Mouse (Mus musculus): ENCODE results near the gene Pfkp. TPM values are rescaled to one million over a fixed set of nuclear protein-coding genes. Genes with fewer than 3 reads are reported as not detected.

Pfkp gene
- polyA plus RNA-seq, 1 experiment from 2014 or later: 26.8 TPM

DNA sequence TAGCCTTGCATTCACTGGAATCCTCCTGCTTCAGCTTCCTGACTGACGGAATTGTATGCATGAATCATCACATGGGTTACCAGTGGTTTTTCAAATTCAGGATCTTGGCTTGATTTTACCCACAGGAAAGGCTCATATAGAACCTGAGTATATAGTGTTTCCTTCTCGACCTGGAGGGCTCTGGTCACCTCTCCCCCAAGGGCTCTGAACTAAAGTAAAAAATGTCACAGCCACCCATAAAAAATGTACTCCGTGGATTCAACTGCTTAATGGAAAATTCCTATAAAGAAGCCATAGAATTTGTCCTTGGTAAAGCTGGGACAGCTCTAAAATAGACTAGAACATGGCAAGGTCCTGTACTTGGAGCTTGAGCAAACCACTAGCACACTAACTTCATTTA, 20.3 kb downstream of the Pfkp start:
- WGBS: 80% methylated on average over 3 of the region's 3 CpGs
- Histone ChIP-seq H3K36me3 (no peaks in the 10 kb centered on the region), H3K4me3 (replicated peaks) (no peak overlapping the region), H3K27ac (replicated peaks) (no peak overlapping the region), H3K4me1 (peaks cover 5% of the 10 kb centered on the region), H3K4me2 (replicated peaks) (no peak overlapping the region), H3K9ac (no peak overlapping the region), H3K27me3 (no peaks in the 10 kb centered on the region), H3K9me3 (replicated peaks) (no peaks in the 10 kb centered on the region)
- no peak for ATAC-seq (ENCODE audit: insufficient number of reproducible peaks, low FRiP score, low TSS enrichment, low read depth)

GRCm38 (mm10) chr13:6627352-6627751, 21.2 kb downstream of the Pfkp start:
- Histone ChIP-seq H3K36me3 (no peaks in the 10 kb centered on the region), H3K4me1 (peaks cover 3% of the 10 kb centered on the region; the same call in 1 of the 2 replicates), H3K27ac (replicated peaks) (no peak overlapping the region), H3K27me3 (no peaks in the 10 kb centered on the region), H3K4me3 (replicated peaks) (no peak overlapping the region), H3K9ac (no peak overlapping the region), H3K9me3 (replicated peaks) (no peaks in the 10 kb centered on the region), H3K4me2 (replicated peaks) (no peak overlapping the region)
- ATAC-seq (ENCODE audit: insufficient number of reproducible peaks, low FRiP score, low TSS enrichment, low read depth): no peak
- WGBS: 95% methylated on average over 3 of the region's 3 CpGs

DNA sequence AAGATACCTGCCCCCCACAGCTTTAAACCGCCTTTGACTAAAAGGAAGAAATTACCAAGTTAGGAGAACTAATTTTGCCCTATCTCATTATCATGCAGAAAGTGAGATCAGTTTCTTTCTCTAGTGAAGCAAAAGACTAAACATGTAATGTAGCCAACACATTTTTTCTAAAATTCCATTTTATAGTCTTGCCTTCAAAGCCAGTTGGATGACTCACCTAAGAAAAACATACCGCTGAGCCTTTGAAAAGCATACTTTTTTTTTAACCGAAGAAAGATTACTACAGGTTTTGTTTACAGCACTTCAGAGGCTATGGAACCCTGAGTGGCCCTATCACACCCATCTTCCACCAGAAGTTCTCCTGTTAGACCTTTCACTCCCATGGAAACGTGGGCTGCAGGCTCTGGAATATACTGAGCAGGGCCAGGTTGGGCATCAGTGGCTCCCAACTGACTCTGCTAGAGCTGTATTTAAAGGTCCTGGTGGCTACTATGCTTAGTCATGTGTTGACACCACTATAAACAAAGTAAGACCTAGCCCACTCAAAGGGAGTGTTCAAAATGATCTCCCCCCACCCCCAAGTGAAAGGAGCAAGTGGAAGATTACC, 22.0 kb downstream of the Pfkp start:
- no peak for ATAC-seq (ENCODE audit: insufficient number of reproducible peaks, low FRiP score, low TSS enrichment, low read depth)
- H3K4me2 ChIP-seq (replicated peaks): no peak overlapping the region
- H3K27ac ChIP-seq (replicated peaks): no peak overlapping the region
- no peaks in the 10 kb centered on the region for H3K36me3 ChIP-seq
- H3K9ac ChIP-seq: no peak overlapping the region
- WGBS: 64% methylated on average over 4 of the region's 4 CpGs
- H3K27me3 ChIP-seq: no peaks in the 10 kb centered on the region
- no peaks in the 10 kb centered on the region for H3K9me3 ChIP-seq (replicated peaks)
- no peaks in the 10 kb centered on the region for H3K4me1 ChIP-seq
- H3K4me3 ChIP-seq (replicated peaks): no peak overlapping the region

- Histone ChIP-seq H3K27me3 (no peaks in the 10 kb centered on the region), H3K36me3 (no peaks in the 10 kb centered on the region), H3K9me3 (replicated peaks) (no peaks in the 10 kb centered on the region), H3K27ac (replicated peaks) (no peak overlapping the region), H3K4me3 (replicated peaks) (no peak overlapping the region), H3K4me1 (no peaks in the 10 kb centered on the region), H3K9ac (no peak overlapping the region), H3K4me2 (replicated peaks) (no peak overlapping the region)
- WGBS: 73% methylated on average over 3 of the region's 3 CpGs
- ATAC-seq (ENCODE audit: insufficient number of reproducible peaks, low FRiP score, low TSS enrichment, low read depth): no peak
Observed at GRCm38 (mm10) chr13:6625942-6626341, 22.6 kb downstream of the Pfkp start.

DNA sequence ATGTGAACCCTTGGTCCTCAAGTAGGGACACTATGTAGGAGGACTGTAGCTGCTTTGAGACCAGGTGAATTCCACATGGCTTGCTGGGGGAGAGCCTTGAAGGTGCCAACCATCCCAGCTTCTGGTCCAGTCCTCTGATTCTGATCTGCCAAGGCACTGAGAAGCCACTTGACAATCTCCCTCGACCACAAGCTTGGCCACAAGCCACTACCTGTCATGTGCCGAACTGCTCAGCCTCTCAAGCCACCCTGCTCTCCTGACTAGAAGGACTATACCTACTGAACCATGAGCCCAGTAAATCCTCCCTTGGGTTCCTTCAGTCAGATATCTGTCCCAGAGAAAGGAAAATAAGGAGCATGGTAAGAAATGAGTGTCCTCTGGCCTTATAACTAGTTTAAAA, 24.0 kb downstream of the Pfkp start:
- WGBS: 73% methylated on average over 2 of the region's 2 CpGs
- no peak overlapping the region for H3K4me3 ChIP-seq (replicated peaks)
- H3K4me1 ChIP-seq: no peaks in the 10 kb centered on the region
- no peak overlapping the region for H3K27ac ChIP-seq (replicated peaks)
- no peaks in the 10 kb centered on the region for H3K36me3 ChIP-seq
- H3K9ac ChIP-seq: no peak overlapping the region
- no peaks in the 10 kb centered on the region for H3K9me3 ChIP-seq (replicated peaks)
- no peaks in the 10 kb centered on the region for H3K27me3 ChIP-seq
- no peak for ATAC-seq (ENCODE audit: insufficient number of reproducible peaks, low FRiP score, low TSS enrichment, low read depth)
- H3K4me2 ChIP-seq (replicated peaks): no peak overlapping the region

DNA sequence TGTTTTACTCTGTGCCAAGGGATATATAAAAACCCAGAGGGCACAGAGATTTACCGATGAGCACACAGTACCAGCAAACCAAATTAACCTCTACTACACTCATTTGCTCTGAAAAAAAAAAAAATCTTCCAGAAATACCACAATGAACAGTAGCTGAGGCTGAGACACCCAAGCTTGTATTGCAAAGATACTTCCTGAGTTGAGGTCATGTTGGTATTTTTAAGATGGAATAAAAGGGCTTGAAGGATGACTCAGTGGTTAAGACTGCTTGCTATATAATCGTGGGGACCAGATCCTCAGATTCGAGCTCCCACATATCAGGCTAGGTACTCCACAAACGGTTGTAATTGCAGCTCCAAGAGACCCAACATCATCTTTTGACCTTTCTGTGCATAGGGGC, 24.5 kb downstream of the Pfkp start:
- H3K9ac ChIP-seq: no peak overlapping the region
- no peaks in the 10 kb centered on the region for H3K36me3 ChIP-seq
- H3K4me2 ChIP-seq (replicated peaks): no peak overlapping the region
- 68% methylated on average over 4 of the region's 4 CpGs for WGBS
- no peaks in the 10 kb centered on the region for H3K9me3 ChIP-seq (replicated peaks)
- no peak overlapping the region for H3K27ac ChIP-seq (replicated peaks)
- no peaks in the 10 kb centered on the region for H3K4me1 ChIP-seq
- H3K4me3 ChIP-seq (replicated peaks): no peak overlapping the region
- no peak for ATAC-seq (ENCODE audit: insufficient number of reproducible peaks, low FRiP score, low TSS enrichment, low read depth)
- H3K27me3 ChIP-seq: no peaks in the 10 kb centered on the region

DNA sequence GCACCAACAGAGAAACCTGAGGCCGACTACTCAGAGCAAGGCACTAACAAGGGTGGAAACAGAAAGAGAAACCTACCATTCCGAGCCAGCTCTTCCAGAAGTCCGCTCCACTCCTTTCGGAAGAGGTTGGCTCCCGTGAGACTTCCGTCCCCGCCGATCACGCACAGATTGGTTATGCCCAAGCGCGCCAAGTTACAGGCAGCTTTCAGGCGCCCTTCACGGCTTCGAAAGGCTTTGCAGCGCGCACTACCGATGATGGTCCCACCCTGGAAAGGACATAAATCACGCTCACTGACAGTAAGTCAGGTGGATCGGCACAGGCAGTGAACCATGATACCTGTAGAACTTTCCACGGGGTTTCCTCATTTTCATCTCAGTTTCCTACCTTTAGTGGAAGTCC, 26.7 kb downstream of the Pfkp start:
- no peaks in the 10 kb centered on the region for H3K9me3 ChIP-seq (replicated peaks)
- H3K27me3 ChIP-seq: no peaks in the 10 kb centered on the region
- no peak overlapping the region for H3K4me3 ChIP-seq (replicated peaks)
- H3K4me2 ChIP-seq (replicated peaks): no peak overlapping the region
- no peak for ATAC-seq (ENCODE audit: insufficient number of reproducible peaks, low FRiP score, low TSS enrichment, low read depth)
- no peaks in the 10 kb centered on the region for H3K36me3 ChIP-seq
- no peak overlapping the region for H3K9ac ChIP-seq
- no peak overlapping the region for H3K27ac ChIP-seq (replicated peaks)
- WGBS: 93% methylated on average over 20 of the region's 20 CpGs
- no peaks in the 10 kb centered on the region for H3K4me1 ChIP-seq

- no peaks in the 10 kb centered on the region for H3K4me1 ChIP-seq
- 89% methylated on average over 3 of the region's 3 CpGs for WGBS
- no peak overlapping the region for H3K9ac ChIP-seq
- H3K4me3 ChIP-seq (replicated peaks): no peak overlapping the region
- no peak for ATAC-seq (ENCODE audit: insufficient number of reproducible peaks, low FRiP score, low TSS enrichment, low read depth)
- no peaks in the 10 kb centered on the region for H3K27me3 ChIP-seq
- H3K36me3 ChIP-seq: no peaks in the 10 kb centered on the region
- H3K9me3 ChIP-seq (replicated peaks): no peaks in the 10 kb centered on the region
- H3K27ac ChIP-seq (replicated peaks): no peak overlapping the region
- H3K4me2 ChIP-seq (replicated peaks): no peak overlapping the region
Observed at GRCm38 (mm10) chr13:6620250-6620649, 28.3 kb downstream of the Pfkp start.

GRCm38 (mm10) chr13:6618711-6619110, 29.9 kb downstream of the Pfkp start:
- H3K27me3 ChIP-seq: no peaks in the 10 kb centered on the region
- H3K27ac ChIP-seq (replicated peaks): no peak overlapping the region
- H3K4me3 ChIP-seq (replicated peaks): no peak overlapping the region
- no peaks in the 10 kb centered on the region for H3K4me1 ChIP-seq
- ATAC-seq (ENCODE audit: insufficient number of reproducible peaks, low FRiP score, low TSS enrichment, low read depth): no peak
- 83% methylated on average over 3 of the region's 3 CpGs for WGBS
- H3K9ac ChIP-seq: no peak overlapping the region
- H3K36me3 ChIP-seq: no peaks in the 10 kb centered on the region
- no peaks in the 10 kb centered on the region for H3K9me3 ChIP-seq (replicated peaks)
- no peak overlapping the region for H3K4me2 ChIP-seq (replicated peaks)

- H3K27ac ChIP-seq (replicated peaks): no peak overlapping the region
- H3K36me3 ChIP-seq: no peaks in the 10 kb centered on the region
- 88% methylated on average over 5 of the region's 5 CpGs for WGBS
- H3K9ac ChIP-seq: no peak overlapping the region
- H3K4me3 ChIP-seq (replicated peaks): no peak overlapping the region
- ATAC-seq (ENCODE audit: insufficient number of reproducible peaks, low FRiP score, low TSS enrichment, low read depth): no peak
- no peaks in the 10 kb centered on the region for H3K4me1 ChIP-seq
- H3K27me3 ChIP-seq: no peaks in the 10 kb centered on the region
- no peak overlapping the region for H3K4me2 ChIP-seq (replicated peaks)
- no peaks in the 10 kb centered on the region for H3K9me3 ChIP-seq (replicated peaks)
Observed at GRCm38 (mm10) chr13:6613690-6614445, 34.7 kb downstream of the Pfkp start.

GRCm38 (mm10) chr13:6602786-6603409, 45.7 kb downstream of the Pfkp start:
- ATAC-seq (ENCODE audit: insufficient number of reproducible peaks, low FRiP score, low TSS enrichment, low read depth): no peak
- Histone ChIP-seq H3K36me3 (no peaks in the 10 kb centered on the region), H3K9ac (no peak overlapping the region), H3K4me2 (replicated peaks) (no peak overlapping the region), H3K4me1 (no peaks in the 10 kb centered on the region), H3K4me3 (replicated peaks) (no peak overlapping the region), H3K27ac (replicated peaks) (no peak overlapping the region), H3K9me3 (replicated peaks) (no peaks in the 10 kb centered on the region), H3K27me3 (no peaks in the 10 kb centered on the region)
- 76% methylated on average over 10 of the region's 10 CpGs for WGBS

All from embryonic facial prominence, embryonic 15.5 days (tissue).